Mouse (Mus musculus) hindbrain, embryonic 11.5 days (tissue): Measurements from ENCODE around the gene Olfr601. TPM values are rescaled to one million over a fixed set of nuclear protein-coding genes. Genes with fewer than 3 reads are reported as not detected.
"Not testable (repeated sequence)": the region's sequence is repeated elsewhere in the genome, so short reads cannot be mapped to it uniquely, and the experiment has no call there.

Experiments
- ATAC-seq: fragments of 200-750 bp; cut with Nextera tagmentation; 2 replicates; pipeline ENCODE4 v1.8.0; 2017; ENCODE audit warnings: mild to moderate bottlenecking, moderate TSS enrichment, moderate library complexity; ENCODE audit not compliant: low FRiP score
- DNase-seq: peaks from one replicate; pipeline ENCODE4 v3.0.0-alpha.2; 2015; ENCODE audit warnings: low spot score
- H3K27ac ChIP-seq: fragments of 300-500 bp; sonication (generic); 2 replicates; pipeline ENCODE4 v1.5.1; 2014; ENCODE audit warnings: mild to moderate bottlenecking, low read depth, low read length
- H3K27me3 ChIP-seq: fragments of 300-500 bp; sonication (generic); 2 replicates; pipeline ENCODE4 v1.6.1; 2014; ENCODE audit warnings: mild to moderate bottlenecking, low read length, moderate library complexity, mixed read lengths; ENCODE audit not compliant: control insufficient read depth, insufficient read depth
- H3K36me3 ChIP-seq: fragments of 300-500 bp; sonication (generic); 2 replicates; pipeline ENCODE4 v1.6.1; 2014; ENCODE audit warnings: mild to moderate bottlenecking, low read length, moderate library complexity, mixed read lengths; ENCODE audit not compliant: control insufficient read depth, insufficient read depth
- H3K4me1 ChIP-seq: fragments of 300-500 bp; sonication (generic); replicated peaks from 2 replicates; pipeline ENCODE4 v1.6.1; 2014; ENCODE audit warnings: low read length, mixed read lengths; ENCODE audit not compliant: control insufficient read depth, insufficient read depth
- H3K4me2 ChIP-seq: fragments of 300-500 bp; sonication (generic); replicated peaks from 2 replicates; pipeline ENCODE4 v1.6.1; 2014; ENCODE audit warnings: mild to moderate bottlenecking, low read depth, low read length
- H3K4me3 ChIP-seq: fragments of 300-500 bp; sonication (generic); 2 replicates; pipeline ENCODE4 v1.5.1; 2014; ENCODE audit warnings: low read depth, low read length
- H3K9ac ChIP-seq: fragments of 300-500 bp; sonication (generic); 2 replicates; pipeline ENCODE4 v1.6.1; 2014; ENCODE audit warnings: low read depth, low read length
- H3K9me3 ChIP-seq: fragments of 300-500 bp; sonication (generic); 2 replicates; pipeline ENCODE4 v1.6.1; 2016; ENCODE audit warnings: low read length; ENCODE audit not compliant: control insufficient read depth
- WGBS: fragments of 180-500 bp; shearing (Covaris S2); extraction: QIAGEN DNeasy Blood & Tissue Kit; methylation state at CpG from one replicate; pipeline ENCODE4 v1.1.7; 2014; 5-methylcytosine and 5-hydroxymethylcytosine counted together
- polyA plus RNA-seq: library from polyadenylated mRNA; unstranded; fragments of >200 nt; fragmentation: Nextera tagmentation; extraction: Ambion mirVana; gene quantifications from 2 replicates; pipeline ENCODE4 v1.2.1, GENCODE M21; 2014

The Olfr601 gene
- polyA plus RNA-seq, result not detected in 2 replicates

- Histone ChIP-seq H3K4me1 (no peaks in the 10 kb centered on the region), H3K9ac (no peak within 1 kb of the TSS), H3K4me3 (no peak within 1 kb of the TSS), H3K27ac (no peak within 1 kb of the TSS), H3K4me2 (no peak within 1 kb of the TSS), H3K36me3 (no peaks in the 10 kb centered on the region), H3K9me3 (no peaks in the 10 kb centered on the region), H3K27me3 (no peaks in the 10 kb centered on the region)
- ATAC-seq (no peak), DNase-seq (no peak)
- whole genome bisulfite sequencing, result 91% methylated on average over 1 of the region's 1 CpGs
Observed at GRCm38 (mm10) chr7:103362555-103362954, at the start of gene Olfr601. Gene Olfr601 (minus strand): TSS chr7:103362655.

DNA sequence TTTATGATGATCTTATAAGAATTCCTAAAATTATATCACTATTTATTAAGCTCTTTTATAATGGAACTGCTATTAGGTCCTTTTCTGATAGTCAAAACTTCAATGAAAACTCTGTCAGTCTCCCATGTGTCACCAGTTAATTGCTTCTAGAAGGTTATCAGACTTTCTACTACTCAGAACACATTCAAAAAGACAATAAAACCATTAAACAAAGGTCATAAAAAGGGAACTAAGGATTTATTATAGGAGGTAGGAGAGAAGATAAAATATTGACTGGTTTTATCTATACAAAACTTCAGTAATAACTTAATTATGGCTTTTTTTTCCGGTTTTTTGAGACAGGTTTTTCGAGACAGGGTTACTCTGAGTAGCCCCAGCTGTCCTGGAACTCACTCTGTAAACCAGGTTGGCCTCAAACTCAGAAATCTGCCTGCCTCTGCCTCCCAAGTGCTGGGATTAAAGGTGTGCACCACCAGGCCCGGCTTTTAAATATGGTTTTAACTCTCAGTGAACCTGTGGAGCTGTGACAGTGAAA lies 44.1 kb upstream of the Olfr601 start:
- H3K9ac ChIP-seq, H3K36me3 ChIP-seq, H3K27ac ChIP-seq, ATAC-seq, DNase-seq, H3K27me3 ChIP-seq, H3K9me3 ChIP-seq, H3K4me2 ChIP-seq, H3K4me1 ChIP-seq, H3K4me3 ChIP-seq: not testable (repeated sequence)
- 66% methylated on average over 3 of the region's 3 CpGs for WGBS

- ATAC-seq, result no peak
- Histone ChIP-seq H3K9me3 (no peaks in the 10 kb centered on the region), H3K4me1 (no peaks in the 10 kb centered on the region), H3K27ac (no peak overlapping the region), H3K4me2 (no peak overlapping the region), H3K4me3 (no peak overlapping the region), H3K36me3 (no peaks in the 10 kb centered on the region), H3K9ac (no peak overlapping the region), H3K27me3 (no peaks in the 10 kb centered on the region)
- DNase-seq, result no peak
- WGBS, result 0% methylated on average over 1 of the region's 1 CpGs
Observed at GRCm38 (mm10) chr7:103398981-103399380, 36.5 kb upstream of the Olfr601 start.

DNA sequence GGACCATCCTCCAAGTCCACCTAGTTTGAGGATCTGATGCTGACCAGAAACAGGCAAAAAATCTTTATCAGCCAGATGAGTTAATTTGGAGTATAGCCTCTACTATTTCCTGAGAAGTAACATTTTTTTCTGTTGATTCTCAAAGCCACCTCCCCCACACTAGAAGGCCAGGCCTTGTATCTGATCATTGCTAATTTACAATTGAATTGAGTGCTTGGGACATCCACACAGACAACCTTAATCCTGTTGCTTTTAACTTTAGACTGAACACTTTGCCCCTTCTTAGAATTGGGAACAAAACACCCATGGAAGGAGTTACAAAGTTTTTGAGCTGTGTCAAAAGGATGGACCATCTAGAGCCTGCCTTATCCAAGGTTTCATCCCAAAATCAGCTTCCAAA lies 35.3 kb upstream of the Olfr601 start:
- H3K9me3 ChIP-seq, result no peaks in the 10 kb centered on the region
- DNase-seq, result no peak

DNA sequence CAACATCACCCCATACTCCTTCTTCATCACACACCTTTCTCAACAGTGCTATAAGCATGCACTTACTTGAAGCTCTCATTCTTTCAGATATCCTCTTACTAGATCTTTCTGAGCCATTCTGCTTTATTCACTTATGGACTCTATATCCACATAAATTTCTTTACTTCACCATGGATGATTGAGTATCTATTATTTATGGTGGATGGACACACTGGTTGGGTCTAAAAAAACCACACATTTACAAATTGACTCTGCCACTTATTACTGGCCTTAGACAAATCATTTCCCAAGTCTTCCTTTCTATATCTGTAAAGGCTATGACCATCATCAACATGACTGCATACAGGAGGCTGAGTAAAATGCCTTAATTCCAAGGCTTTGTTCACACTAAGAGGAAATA lies 23.6 kb upstream of the Olfr601 start, which contains the start of gene Olfr603:
TSS of gene Olfr603 (minus strand) at position 101 of the 400 bp plus-strand sequence.
- no peaks in the 10 kb centered on the region for H3K9me3 ChIP-seq
- H3K4me3 ChIP-seq, result no peak within 1 kb of the TSS
- no peaks in the 10 kb centered on the region for H3K27me3 ChIP-seq
- no peak within 1 kb of the TSS for H3K27ac ChIP-seq
- no peak within 1 kb of the TSS for H3K9ac ChIP-seq
- no peak for ATAC-seq
- DNase-seq, result no peak
- H3K36me3 ChIP-seq, result no peaks in the 10 kb centered on the region
- H3K4me1 ChIP-seq, result no peaks in the 10 kb centered on the region
- H3K4me2 ChIP-seq, result no peak within 1 kb of the TSS

More for the DNA sequence above, 35.3 kb upstream of the Olfr601 start:
- Histone ChIP-seq H3K4me3 (no peak overlapping the region), H3K4me2 (no peak overlapping the region), H3K36me3 (no peaks in the 10 kb centered on the region), H3K27me3 (no peaks in the 10 kb centered on the region), H3K27ac (no peak overlapping the region), H3K9ac (no peak overlapping the region), H3K4me1 (no peaks in the 10 kb centered on the region)
- ATAC-seq, result no peak

DNA sequence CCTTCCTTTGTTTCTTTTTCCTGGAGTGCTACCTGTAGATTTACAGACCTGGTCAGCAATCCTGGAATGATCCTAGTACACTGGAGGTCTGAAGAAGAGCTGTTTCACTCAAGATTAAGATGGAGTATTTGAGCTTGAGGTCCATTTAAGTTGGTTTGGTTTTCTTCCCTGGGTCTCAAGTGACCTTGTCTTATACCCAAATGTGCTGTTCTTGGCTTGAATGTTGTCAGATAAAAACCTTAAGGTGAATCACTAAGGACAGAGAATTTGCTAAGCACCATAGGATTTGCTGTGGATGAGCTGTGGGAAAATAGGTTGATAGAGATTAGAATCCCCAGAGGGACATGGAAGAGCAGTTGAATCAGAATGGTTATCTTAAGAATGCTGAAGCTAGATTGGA lies 12.9 kb downstream of the Olfr601 start, which contains the start of gene Olfr600:
TSS of gene Olfr600 (minus strand) at position 101 of the 400 bp plus-strand sequence.
- no peaks in the 10 kb centered on the region for H3K4me1 ChIP-seq
- H3K27ac ChIP-seq, result no peak within 1 kb of the TSS
- H3K9ac ChIP-seq, result no peak within 1 kb of the TSS
- ATAC-seq (no peak), DNase-seq (no peak)
- H3K36me3 ChIP-seq, result no peaks in the 10 kb centered on the region
- H3K9me3 ChIP-seq, result no peaks in the 10 kb centered on the region
- H3K27me3 ChIP-seq, result no peaks in the 10 kb centered on the region
- H3K4me2 ChIP-seq, result no peak within 1 kb of the TSS
- H3K4me3 ChIP-seq, result no peak within 1 kb of the TSS

DNA sequence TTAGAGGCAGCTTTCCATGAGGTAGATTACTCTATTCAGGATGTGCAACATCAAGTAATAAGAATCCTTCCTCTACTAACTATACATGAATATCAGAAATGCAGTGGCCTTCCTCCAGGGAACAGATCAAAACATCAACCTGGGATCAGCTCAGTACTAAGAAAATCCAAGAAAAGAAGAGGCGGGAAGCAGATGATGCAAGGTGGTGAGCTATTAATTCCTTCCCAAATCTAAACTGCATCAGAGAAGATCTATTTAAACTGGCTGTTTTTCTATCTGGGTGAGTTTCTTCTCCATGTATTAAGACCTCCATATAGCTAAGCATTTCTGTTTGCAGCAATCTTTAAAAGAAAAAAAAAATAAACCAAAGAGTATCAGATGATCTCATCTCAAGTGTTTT lies 26.8 kb downstream of the Olfr601 start, which contains the start of gene Olfr599:
TSS of gene Olfr599 (plus strand) at position 301 of the 400 bp plus-strand sequence.
- Histone ChIP-seq H3K4me3 (no peak within 1 kb of the TSS), H3K27me3 (no peaks in the 10 kb centered on the region), H3K4me1 (no peaks in the 10 kb centered on the region), H3K9ac (no peak within 1 kb of the TSS), H3K36me3 (no peaks in the 10 kb centered on the region), H3K4me2 (no peak within 1 kb of the TSS), H3K9me3 (no peaks in the 10 kb centered on the region), H3K27ac (no peak within 1 kb of the TSS)
- DNase-seq (no peak), ATAC-seq (no peak)
- 92% methylated on average over 1 of the region's 1 CpGs for WGBS

- Histone ChIP-seq H3K4me3 (no peak within 1 kb of the TSS), H3K27me3 (no peaks in the 10 kb centered on the region), H3K36me3 (no peaks in the 10 kb centered on the region), H3K4me2 (no peak within 1 kb of the TSS), H3K9ac (no peak within 1 kb of the TSS), H3K9me3 (no peaks in the 10 kb centered on the region), H3K4me1 (no peaks in the 10 kb centered on the region), H3K27ac (no peak within 1 kb of the TSS)
- DNase-seq (no peak), ATAC-seq (no peak)
Observed at GRCm38 (mm10) chr7:103323268-103323667, 39.2 kb downstream of the Olfr601 start, which contains the start of gene Olfr598. Gene Olfr598 (plus strand): TSS chr7:103323568.

DNA sequence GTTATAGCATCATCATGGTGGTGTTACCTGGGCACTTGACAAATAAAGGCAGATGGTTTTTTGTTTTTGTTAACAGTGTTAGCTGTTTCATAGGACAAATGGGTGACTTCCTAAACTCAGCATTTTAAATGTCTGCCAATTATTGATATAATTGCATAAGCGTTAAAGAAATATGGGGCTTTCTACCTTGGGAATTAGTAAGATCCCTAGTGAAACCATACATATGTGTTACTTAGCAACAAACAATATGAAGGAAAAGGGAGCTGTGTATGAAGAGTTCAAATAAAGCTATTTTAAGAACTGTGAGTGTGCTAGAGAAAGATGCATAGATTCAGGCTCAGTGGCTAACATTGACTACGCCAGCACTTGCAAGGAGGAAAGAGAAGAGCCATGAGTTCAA lies 46.4 kb downstream of the Olfr601 start, which contains the start of gene Olfr597:
TSS of gene Olfr597 (plus strand) at position 301 of the 400 bp plus-strand sequence.
- not testable (repeated sequence) for DNase-seq, H3K4me1 ChIP-seq, H3K9ac ChIP-seq, H3K4me2 ChIP-seq, H3K27ac ChIP-seq, H3K4me3 ChIP-seq, H3K27me3 ChIP-seq, ATAC-seq, H3K36me3 ChIP-seq, H3K9me3 ChIP-seq
- 91% methylated on average over 2 of the region's 2 CpGs for WGBS
